Mouse (Mus musculus): Measurements from ENCODE around the gene Flt4.

Gene Flt4

GRCm38 (mm10) chr11:49650113-49650993 lies 41.3 kb downstream of the Flt4 start:
- no peak for DNase-seq

GRCm38 (mm10) chr11:49650994-49651761 lies 42.1 kb downstream of the Flt4 start:
- DNase-seq = no peak

GRCm38 (mm10) chr11:49651762-49652322 lies 42.8 kb downstream of the Flt4 start:
- DNase-seq = no peak

- DNase-seq = peak; percentile 61
Observed at GRCm38 (mm10) chr11:49652401-49653078, 43.5 kb downstream of the Flt4 start.

GRCm38 (mm10) chr11:49653079-49653408 lies 44.0 kb downstream of the Flt4 start:
- no peak for DNase-seq

- no peak for DNase-seq
Observed at GRCm38 (mm10) chr11:49654651-49655050, 45.6 kb downstream of the Flt4 start.

GRCm38 (mm10) chr11:49655501-49655900 lies 46.4 kb downstream of the Flt4 start:
- DNase-seq = no peak

GRCm38 (mm10) chr11:49658065-49658464 lies 49.0 kb downstream of the Flt4 start:
- no peak for DNase-seq

GRCm38 (mm10) chr11:49658791-49659469 lies 49.9 kb downstream of the Flt4 start:
- no peak for DNase-seq

- DNase-seq = no peak
Observed at GRCm38 (mm10) chr11:49659470-49659799, 50.4 kb downstream of the Flt4 start.

- DNase-seq = no peak
Observed at GRCm38 (mm10) chr11:49662292-49662780, 53.3 kb downstream of the Flt4 start.

- DNase-seq = no peak
Observed at GRCm38 (mm10) chr11:49663310-49663709, 54.2 kb downstream of the Flt4 start, which contains the start of gene Scgb3a1. Gene Scgb3a1 (plus strand): TSS chr11:49663610.

- DNase-seq = no peak
Observed at GRCm38 (mm10) chr11:49664262-49665140, 55.4 kb downstream of the Flt4 start.

- DNase-seq = no peak
Observed at GRCm38 (mm10) chr11:49665462-49665861, 56.4 kb downstream of the Flt4 start.

- DNase-seq = no peak
Observed at GRCm38 (mm10) chr11:49673433-49673832, 64.4 kb downstream of the Flt4 start.

- DNase-seq = no peak
Observed at GRCm38 (mm10) chr11:49684237-49684973, 75.3 kb downstream of the Flt4 start.

GRCm38 (mm10) chr11:49695013-49695412 lies 86.0 kb downstream of the Flt4 start:
- DNase-seq = no peak

GRCm38 (mm10) chr11:49695695-49696094 lies 86.6 kb downstream of the Flt4 start:
- no peak for DNase-seq

- DNase-seq = no peak
Observed at GRCm38 (mm10) chr11:49696472-49696871, 87.4 kb downstream of the Flt4 start.

- DNase-seq = no peak
Observed at GRCm38 (mm10) chr11:49697779-49698178, 88.7 kb downstream of the Flt4 start.

- DNase-seq = no peak
Observed at GRCm38 (mm10) chr11:49699079-49699478, 90.0 kb downstream of the Flt4 start.

All from cerebellum, adult 11 months (tissue).